Mouse (Mus musculus): ENCODE measurements at regions not wholly inside any gene's neighbourhood (a gene's known extent, or its start where the extent isn't known, plus 50 kb on each side); places are given as distances from the start of the nearest gene placed in this dataset.
"Not testable (repeated sequence)": the region's sequence is repeated elsewhere in the genome, so short reads cannot be mapped to it uniquely, and the experiment has no call there.

DNA sequence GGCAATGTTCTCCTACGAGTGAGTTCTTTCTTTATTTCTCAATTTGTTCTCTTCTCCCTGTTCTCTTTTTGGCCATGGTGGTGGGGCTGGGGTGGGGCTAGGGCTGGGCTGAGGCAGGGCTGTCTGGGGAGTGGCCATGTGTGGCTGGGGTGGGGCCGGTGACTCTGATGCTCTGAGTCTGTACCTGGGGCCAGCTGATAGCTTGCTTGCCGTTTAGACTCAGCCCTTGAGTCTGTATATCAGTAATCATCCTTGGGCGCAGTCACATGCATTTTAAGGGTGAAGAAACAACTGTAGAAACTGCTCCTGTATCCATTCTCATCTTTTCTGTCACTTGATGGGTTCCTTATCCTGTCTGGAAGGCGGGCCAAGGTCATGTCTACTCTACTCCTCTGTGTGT is 256.1 kb downstream of the 1810013L24Rik start:
- no peak for TF ChIP-seq CTCF (IDR thresholded peaks at IDR 0.05)
- no peak for DNase-seq (ENCODE audit: low spot score)
- no peak for ATAC-seq (ENCODE audit: low FRiP score)
- 0 out of 2 replicates have a peak, but pooled peaks cover 3% of the 10 kb centered on the region for H3K9me3 ChIP-seq (ENCODE audit: low read length)
- no peak overlapping the region for H3K9ac ChIP-seq (replicated peaks; ENCODE audit: low read length, poor library complexity, severe bottlenecking)
- no peak overlapping the region for H3K4me3 ChIP-seq (ENCODE audit: low read depth, low read length)
- no peaks in the 10 kb centered on the region for H3K36me3 ChIP-seq (ENCODE audit: insufficient read depth, low read length)
- 92% methylated on average over 5 of the region's 5 CpGs for WGBS
- no peak overlapping the region for H3K4me2 ChIP-seq (ENCODE audit: low read depth, low read length, poor library complexity, severe bottlenecking)
- no peaks in the 10 kb centered on the region for H3K4me1 ChIP-seq (ENCODE audit: insufficient read depth, low read length)
- no peak overlapping the region for H3K27ac ChIP-seq (ENCODE audit: low read depth, low read length)
- H3K27me3 ChIP-seq (ENCODE audit: insufficient read depth, low read length), result no peaks in the 10 kb centered on the region

DNA sequence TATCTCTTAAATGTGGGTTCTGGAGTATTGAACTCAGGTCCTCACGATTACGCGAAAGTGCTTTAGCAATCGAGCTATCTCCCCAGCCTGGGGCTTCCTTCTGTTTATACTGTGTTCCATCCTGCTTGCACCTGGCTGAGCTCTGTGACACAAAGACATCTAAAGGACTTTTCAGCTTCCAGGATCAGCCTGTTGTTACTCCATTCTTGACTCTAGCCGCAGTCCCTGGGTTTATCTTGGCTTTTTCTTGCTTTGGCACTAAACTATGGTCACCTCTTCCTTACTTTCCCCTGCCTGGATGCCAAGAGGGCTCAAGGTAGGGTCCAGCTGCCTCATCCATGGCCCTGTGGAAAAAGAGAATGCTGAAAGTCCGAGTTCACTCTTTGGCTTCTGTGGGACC is 261.9 kb downstream of the 1810013L24Rik start:
- no peak for ATAC-seq (ENCODE audit: low FRiP score)
- no peak overlapping the region for H3K4me3 ChIP-seq (ENCODE audit: low read depth, low read length)
- 66% methylated on average over 6 of the region's 6 CpGs for WGBS
- no peak overlapping the region for H3K9ac ChIP-seq (replicated peaks; ENCODE audit: low read length, poor library complexity, severe bottlenecking)
- H3K27ac ChIP-seq (ENCODE audit: low read depth, low read length), result no peak overlapping the region
- no peaks in the 10 kb centered on the region for H3K36me3 ChIP-seq (ENCODE audit: insufficient read depth, low read length)
- H3K9me3 ChIP-seq (ENCODE audit: low read length), result 0 out of 2 replicates have a peak, but pooled peaks cover 3% of the 10 kb centered on the region
- no peaks in the 10 kb centered on the region for H3K27me3 ChIP-seq (ENCODE audit: insufficient read depth, low read length)
- DNase-seq (ENCODE audit: low spot score), result no peak
- no peak overlapping the region for H3K4me2 ChIP-seq (ENCODE audit: low read depth, low read length, poor library complexity, severe bottlenecking)
- H3K4me1 ChIP-seq (ENCODE audit: insufficient read depth, low read length), result no peaks in the 10 kb centered on the region
- TF ChIP-seq CTCF (IDR thresholded peaks at IDR 0.05), result no peak

DNA sequence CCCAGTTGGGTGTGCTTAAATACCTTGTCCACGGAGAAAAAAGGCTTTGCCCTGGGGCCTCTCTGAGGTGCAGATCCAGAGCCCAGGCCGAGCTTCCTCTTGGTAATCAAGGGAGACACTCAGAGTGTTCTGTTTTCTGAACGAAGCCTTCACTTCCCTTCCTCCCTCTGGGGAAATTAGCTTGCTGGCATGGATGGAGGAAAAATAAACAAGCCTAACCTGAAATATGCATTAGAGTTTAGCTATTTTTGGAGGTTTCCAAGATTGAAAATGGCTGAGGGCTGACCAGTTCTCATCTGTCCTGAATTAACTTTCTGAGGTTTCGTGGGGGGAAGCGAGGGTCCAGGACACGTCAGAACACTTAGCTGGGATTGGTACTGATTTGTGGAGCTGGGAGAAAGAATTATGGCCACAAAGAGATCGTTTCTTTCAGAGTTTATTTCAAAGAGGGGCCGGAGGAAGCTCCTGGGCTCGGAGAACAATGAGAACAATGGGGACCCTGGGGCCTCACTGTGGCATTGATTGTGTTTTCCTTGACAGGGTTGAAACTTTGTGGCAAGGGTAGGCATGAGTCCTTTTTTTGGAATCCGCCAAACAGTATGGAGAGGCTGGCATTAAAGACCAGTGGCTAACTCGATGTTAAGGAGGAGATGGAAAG is 262.4 kb downstream of the 1810013L24Rik start:
- H3K36me3 ChIP-seq (ENCODE audit: insufficient read depth, low read length), result no peaks in the 10 kb centered on the region
- no peak overlapping the region for H3K4me2 ChIP-seq (ENCODE audit: low read depth, low read length, poor library complexity, severe bottlenecking)
- H3K27me3 ChIP-seq (ENCODE audit: insufficient read depth, low read length), result no peaks in the 10 kb centered on the region
- 15% methylated on average over 11 of the region's 11 CpGs for WGBS
- ATAC-seq (ENCODE audit: low FRiP score) (no peak), DNase-seq (ENCODE audit: low spot score) (no peak)
- 0 out of 2 replicates have a peak, but pooled peaks cover 3% of the 10 kb centered on the region for H3K9me3 ChIP-seq (ENCODE audit: low read length)
- H3K4me1 ChIP-seq (ENCODE audit: insufficient read depth, low read length), result no peaks in the 10 kb centered on the region
- H3K27ac ChIP-seq (ENCODE audit: low read depth, low read length), result no peak overlapping the region
- no peak overlapping the region for H3K9ac ChIP-seq (replicated peaks; ENCODE audit: low read length, poor library complexity, severe bottlenecking)
- H3K4me3 ChIP-seq (ENCODE audit: low read depth, low read length), result no peak overlapping the region
- no peak for TF ChIP-seq CTCF (IDR thresholded peaks at IDR 0.05)

DNA sequence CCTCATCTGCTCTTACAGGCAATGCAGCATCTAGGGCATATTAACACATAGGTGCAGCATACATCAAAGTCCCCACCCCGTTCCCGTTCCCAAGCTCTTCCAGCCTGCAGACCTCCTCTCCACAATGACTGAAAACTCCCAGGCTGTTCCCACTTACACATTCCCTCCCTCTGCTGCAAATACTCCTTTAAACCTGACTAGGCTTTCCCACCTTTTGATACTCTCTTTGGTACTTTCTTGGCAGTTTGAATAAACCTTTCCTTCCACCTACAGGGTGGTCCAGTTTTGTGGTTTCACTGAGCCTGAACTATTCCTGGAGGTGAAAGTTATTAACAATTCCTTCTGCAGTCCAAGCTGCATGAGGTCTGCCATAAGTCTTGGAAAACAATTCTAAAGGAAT is 263.7 kb downstream of the 1810013L24Rik start:
- WGBS, result 59% methylated on average over 2 of the region's 2 CpGs
- Histone ChIP-seq H3K36me3 (ENCODE audit: insufficient read depth, low read length) (no peaks in the 10 kb centered on the region), H3K4me1 (ENCODE audit: insufficient read depth, low read length) (no peaks in the 10 kb centered on the region), H3K27me3 (ENCODE audit: insufficient read depth, low read length) (no peaks in the 10 kb centered on the region), H3K27ac (ENCODE audit: low read depth, low read length) (no peak overlapping the region), H3K9ac (replicated peaks; ENCODE audit: low read length, poor library complexity, severe bottlenecking) (no peak overlapping the region), H3K4me3 (ENCODE audit: low read depth, low read length) (no peak overlapping the region), H3K4me2 (ENCODE audit: low read depth, low read length, poor library complexity, severe bottlenecking) (no peak overlapping the region), H3K9me3 (ENCODE audit: low read length) (0 out of 2 replicates have a peak, but pooled peaks cover 3% of the 10 kb centered on the region)
- TF ChIP-seq CTCF (IDR thresholded peaks at IDR 0.05), result no peak
- DNase-seq (ENCODE audit: low spot score) (no peak), ATAC-seq (ENCODE audit: low FRiP score) (no peak)

DNA sequence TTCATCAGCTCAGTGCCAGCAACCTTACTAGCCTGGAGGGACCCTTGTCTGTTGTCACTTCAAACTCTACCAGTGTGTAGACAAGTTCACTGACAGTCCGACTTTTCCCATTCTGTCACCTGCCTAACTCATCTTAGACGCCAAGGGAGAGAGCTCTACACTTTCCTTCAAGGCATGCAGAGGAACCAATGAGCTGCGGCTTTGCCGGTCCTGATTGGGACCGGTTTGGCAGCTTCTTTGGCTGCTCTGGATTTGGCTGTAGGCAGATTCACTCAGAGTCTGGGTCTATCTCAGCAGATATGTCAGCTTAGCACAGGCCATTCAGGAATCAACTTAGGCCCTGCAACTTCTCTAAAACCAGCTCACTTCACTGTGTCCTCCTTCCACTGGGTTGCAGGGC is 264.3 kb downstream of the 1810013L24Rik start:
- 65% methylated on average over 5 of the region's 5 CpGs for WGBS
- no peak for ATAC-seq (ENCODE audit: low FRiP score)
- no peak for DNase-seq (ENCODE audit: low spot score)

DNA sequence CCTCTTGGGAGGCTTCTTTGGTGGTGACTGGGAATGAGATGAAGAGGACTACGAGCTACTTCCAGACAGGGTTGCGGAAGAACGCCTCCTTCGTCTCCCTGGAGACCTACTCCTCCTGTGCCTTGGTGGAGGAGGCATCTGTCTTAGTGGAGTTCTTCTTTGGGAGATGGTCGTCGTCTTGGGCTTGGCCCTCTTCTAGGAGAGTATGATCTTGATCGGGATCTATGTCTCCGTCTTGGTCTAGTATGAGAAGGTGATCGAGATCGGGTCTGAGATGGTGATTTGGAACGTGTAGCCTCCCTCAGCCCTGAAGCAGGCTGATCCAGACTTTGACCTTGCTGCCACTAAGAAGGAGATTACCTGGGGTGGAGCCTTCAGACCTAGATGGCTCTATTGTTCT is 276.3 kb downstream of the 1810013L24Rik start:
- no peak for ATAC-seq (ENCODE audit: low FRiP score)
- no peak overlapping the region for H3K27ac ChIP-seq (ENCODE audit: low read depth, low read length)
- DNase-seq (ENCODE audit: low spot score), result no peak
- no peaks in the 10 kb centered on the region for H3K4me1 ChIP-seq (ENCODE audit: insufficient read depth, low read length)
- no peaks in the 10 kb centered on the region for H3K27me3 ChIP-seq (ENCODE audit: insufficient read depth, low read length)
- 94% methylated on average over 11 of the region's 11 CpGs for WGBS
- H3K4me2 ChIP-seq (ENCODE audit: low read depth, low read length, poor library complexity, severe bottlenecking), result no peak overlapping the region
- H3K36me3 ChIP-seq (ENCODE audit: insufficient read depth, low read length), result no peaks in the 10 kb centered on the region
- H3K9me3 ChIP-seq (ENCODE audit: low read length), result 0 out of 2 replicates have a peak, but pooled peaks cover 4% of the 10 kb centered on the region
- no peak overlapping the region for H3K9ac ChIP-seq (replicated peaks; ENCODE audit: low read length, poor library complexity, severe bottlenecking)
- no peak overlapping the region for H3K4me3 ChIP-seq (ENCODE audit: low read depth, low read length)
- TF ChIP-seq CTCF (IDR thresholded peaks at IDR 0.05), result no peak

More for the DNA sequence above, 264.3 kb downstream of the 1810013L24Rik start:
- Histone ChIP-seq H3K9ac (replicated peaks; ENCODE audit: low read length, poor library complexity, severe bottlenecking) (no peak overlapping the region), H3K4me3 (ENCODE audit: low read depth, low read length) (no peak overlapping the region), H3K36me3 (ENCODE audit: insufficient read depth, low read length) (no peaks in the 10 kb centered on the region), H3K27ac (ENCODE audit: low read depth, low read length) (no peak overlapping the region), H3K9me3 (ENCODE audit: low read length) (0 out of 2 replicates have a peak, but pooled peaks cover 3% of the 10 kb centered on the region), H3K4me1 (ENCODE audit: insufficient read depth, low read length) (no peaks in the 10 kb centered on the region), H3K4me2 (ENCODE audit: low read depth, low read length, poor library complexity, severe bottlenecking) (no peak overlapping the region), H3K27me3 (ENCODE audit: insufficient read depth, low read length) (no peaks in the 10 kb centered on the region)
- no peak for TF ChIP-seq CTCF (IDR thresholded peaks at IDR 0.05)

DNA sequence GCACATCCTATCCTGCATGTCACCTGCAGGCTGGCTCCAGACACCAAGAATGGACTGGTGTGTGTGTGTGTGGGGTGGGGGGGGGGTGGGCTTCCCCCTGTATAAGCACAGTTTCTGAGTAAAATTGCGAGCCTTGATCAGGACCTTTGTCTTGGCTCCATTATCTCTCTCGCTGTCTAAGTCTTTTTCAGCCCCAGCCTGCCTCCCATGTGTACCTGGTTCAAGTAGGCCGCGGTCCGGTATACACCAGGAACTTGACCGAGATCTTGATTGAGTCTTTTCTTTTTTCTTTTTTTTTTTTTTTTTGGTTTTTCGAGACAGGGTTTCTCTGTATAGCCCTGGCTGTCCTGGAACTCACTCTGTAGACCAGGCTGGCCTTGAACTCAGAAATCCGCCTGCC is 276.8 kb downstream of the 1810013L24Rik start:
- not testable (repeated sequence) for H3K4me1 ChIP-seq (ENCODE audit: insufficient read depth, low read length); H3K27ac ChIP-seq (ENCODE audit: low read depth, low read length); H3K9ac ChIP-seq (replicated peaks; ENCODE audit: low read length, poor library complexity, severe bottlenecking); H3K27me3 ChIP-seq (ENCODE audit: insufficient read depth, low read length); DNase-seq (ENCODE audit: low spot score); ATAC-seq (ENCODE audit: low FRiP score); H3K4me2 ChIP-seq (ENCODE audit: low read depth, low read length, poor library complexity, severe bottlenecking); H3K4me3 ChIP-seq (ENCODE audit: low read depth, low read length); H3K36me3 ChIP-seq (ENCODE audit: insufficient read depth, low read length); H3K9me3 ChIP-seq (ENCODE audit: low read length)
- WGBS, result 94% methylated on average over 8 of the region's 8 CpGs

Data from midbrain, postnatal 0 days (tissue).